Mouse (Mus musculus) ES-Bruce4 (cell line): ENCODE results near the gene Tenm2.

Source experiments
- CTCF ChIP-seq: IDR thresholded peaks from one replicate; pipeline ENCODE4 v1.8.1; 2011; ENCODE audit warnings: low read depth, low read length
- EP300 ChIP-seq: IDR thresholded peaks from 2 replicates; pipeline ENCODE4 v1.6.1; 2011; ENCODE audit warnings: low read depth, low read length; ENCODE audit not compliant: insufficient read depth
- POLR2A ChIP-seq: IDR thresholded peaks from one replicate; pipeline ENCODE4 v1.8.1; 2011; ENCODE audit warnings: low read length; ENCODE audit not compliant: insufficient read depth

- TF ChIP-seq CTCF, result no peak
- no peak for TF ChIP-seq EP300
- no peak for TF ChIP-seq POLR2A
Observed at GRCm38 (mm10) chr11:36686253-36686652, 549.5 kb downstream of the Tenm2 start.
